Mouse (Mus musculus) kidney, postnatal 0 days (tissue): ENCODE measurements around the gene Elk1. TPM values are rescaled to one million over a fixed set of nuclear protein-coding genes. Genes with fewer than 3 reads are reported as not detected.

Source experiments
- ATAC-seq: fragments of 200-750 bp; cut with Nextera tagmentation; replicated peaks from 2 replicates; pipeline ENCODE4 v1.8.0; 2017; ENCODE audit warnings: low read depth, moderate number of reproducible peaks, moderate TSS enrichment, moderate library complexity; ENCODE audit not compliant: low FRiP score
- DNase-seq: peaks from one replicate; pipeline ENCODE4 v3.0.0-alpha.2; 2016; ENCODE audit warnings: low spot score
- H3K27ac ChIP-seq: fragments of 300-500 bp; sonication (generic); 2 replicates; pipeline ENCODE4 v1.5.1; 2014; ENCODE audit warnings: mild to moderate bottlenecking
- H3K27me3 ChIP-seq: fragments of 300-500 bp; sonication (generic); 2 replicates; pipeline ENCODE4 v1.6.1; 2014; ENCODE audit warnings: low read length, mixed read lengths; ENCODE audit not compliant: insufficient read depth
- H3K36me3 ChIP-seq: fragments of 300-500 bp; sonication (generic); 2 replicates; pipeline ENCODE4 v1.6.1; 2014; ENCODE audit warnings: low read length, mixed read lengths; ENCODE audit not compliant: insufficient read depth
- H3K4me1 ChIP-seq: fragments of 300-500 bp; sonication (generic); replicated peaks from 2 replicates; pipeline ENCODE4 v1.6.1; 2014; ENCODE audit warnings: antibody characterized with exemption, low read length, mixed read lengths; ENCODE audit not compliant: insufficient read depth
- H3K4me2 ChIP-seq: fragments of 300-500 bp; sonication (generic); 2 replicates; pipeline ENCODE4 v1.6.1; 2014; ENCODE audit warnings: mild to moderate bottlenecking, low read length, moderate library complexity, mixed read lengths
- H3K4me3 ChIP-seq: fragments of 300-500 bp; sonication (generic); replicated peaks from 2 replicates; pipeline ENCODE4 v1.5.1; 2014; ENCODE audit warnings: low read depth, low read length
- H3K9ac ChIP-seq: fragments of 300-500 bp; sonication (generic); 2 replicates; pipeline ENCODE4 v1.6.1; 2014; ENCODE audit warnings: low read depth, low read length
- H3K9me3 ChIP-seq: fragments of 300-500 bp; sonication (generic); replicated peaks from 2 replicates; pipeline ENCODE4 v1.6.1; 2016; ENCODE audit warnings: low read length, inconsistent platforms, mixed read lengths
- CTCF ChIP-seq: IDR thresholded peaks from 2 replicates; pipeline ENCODE4 v1.5.1; 2016; ENCODE audit warnings: antibody characterized with exemption, low read depth, mild to moderate bottlenecking, moderate library complexity
- WGBS: fragments of 180-500 bp; shearing (Covaris S2); extraction: QIAGEN DNeasy Blood & Tissue Kit; methylation state at CpG from one replicate; pipeline ENCODE4 v1.1.7; 2014; 5-methylcytosine and 5-hydroxymethylcytosine counted together
- polyA plus RNA-seq: library from polyadenylated mRNA; unstranded; fragments of >200 nt; fragmentation: Nextera tagmentation; extraction: Ambion mirVana; gene quantifications from 2 replicates; pipeline ENCODE4 v1.2.1, GENCODE M21; 2015

The Elk1 gene
- polyA plus RNA-seq, 1 experiment from 2014 or later = 10.1 TPM

DNA sequence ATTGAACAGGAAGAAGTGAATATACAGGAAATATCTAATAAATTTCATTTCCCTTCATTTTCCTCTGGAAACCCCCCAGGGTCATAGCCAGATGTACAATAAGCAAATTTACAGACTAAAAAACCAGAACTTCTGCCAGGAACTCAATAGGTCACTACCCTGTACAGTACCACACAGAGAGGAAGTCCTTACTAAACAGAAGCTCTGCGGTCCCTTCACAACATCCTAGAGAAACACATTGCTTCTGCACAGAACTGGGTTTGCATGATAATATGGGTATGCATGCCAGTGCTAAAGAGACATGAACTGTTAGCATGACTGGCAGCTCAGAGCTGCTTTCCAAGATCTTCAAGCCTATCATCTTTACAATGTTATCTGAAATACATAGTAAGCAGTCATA, 20.5 kb downstream of the Elk1 start:
- no peaks in the 10 kb centered on the region for H3K4me1 ChIP-seq
- DNase-seq = no peak
- no peak overlapping the region for H3K9ac ChIP-seq
- no peak overlapping the region for H3K4me3 ChIP-seq
- no peak for TF ChIP-seq CTCF
- H3K27ac ChIP-seq = no peak overlapping the region
- no peaks in the 10 kb centered on the region for H3K9me3 ChIP-seq
- WGBS = 84% methylated on average over 1 of the region's 1 CpGs
- H3K27me3 ChIP-seq = no peaks in the 10 kb centered on the region
- H3K36me3 ChIP-seq = no peaks in the 10 kb centered on the region
- no peak for ATAC-seq
- no peak overlapping the region for H3K4me2 ChIP-seq

DNA sequence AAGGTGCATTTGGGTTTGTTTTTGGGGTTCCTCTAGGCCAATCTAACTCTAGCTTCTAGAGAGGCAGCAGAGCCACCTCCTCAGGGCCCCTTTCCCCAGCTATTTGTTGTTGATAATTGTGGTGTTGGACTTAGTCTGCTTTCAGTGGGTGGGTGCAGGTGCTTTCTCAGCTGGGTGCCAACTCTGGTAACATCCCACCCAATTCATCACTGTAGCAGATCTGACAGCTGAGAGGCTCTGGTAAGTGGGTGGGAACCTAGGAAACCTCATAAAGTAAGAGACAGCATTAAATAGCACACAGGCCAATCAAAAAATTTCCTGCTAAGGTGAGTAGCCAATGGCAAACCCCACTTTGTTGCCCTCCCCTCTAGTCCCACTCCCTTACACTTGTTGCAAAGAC, 25.4 kb downstream of the Elk1 start:
- Histone ChIP-seq H3K27me3 (no peaks in the 10 kb centered on the region), H3K27ac (no peak overlapping the region), H3K4me1 (no peaks in the 10 kb centered on the region), H3K4me2 (no peak overlapping the region), H3K9ac (no peak overlapping the region), H3K36me3 (no peaks in the 10 kb centered on the region), H3K9me3 (no peaks in the 10 kb centered on the region), H3K4me3 (no peak overlapping the region)
- ATAC-seq (no peak), DNase-seq (no peak)
- TF ChIP-seq CTCF = no peak

DNA sequence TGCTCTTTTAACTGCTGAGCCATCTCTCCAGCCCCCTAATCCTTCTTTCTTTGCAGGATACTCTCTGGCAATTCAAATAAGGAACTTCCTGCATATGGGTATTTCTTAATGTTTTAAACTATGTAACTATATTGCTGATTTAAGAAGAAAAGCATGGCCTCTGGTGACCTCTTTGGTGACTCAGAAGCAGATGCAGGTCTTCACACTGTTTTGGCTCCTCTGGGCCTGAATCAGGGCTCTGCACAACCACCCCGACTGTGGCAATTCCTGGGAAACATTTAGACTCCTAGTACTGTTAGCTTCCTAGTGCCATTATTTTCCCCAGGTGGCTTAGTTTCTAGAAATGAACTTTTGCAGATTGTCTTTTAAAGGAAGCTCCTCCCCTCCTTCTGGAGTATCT, 26.9 kb downstream of the Elk1 start:
- no peaks in the 10 kb centered on the region for H3K9me3 ChIP-seq
- 63% methylated on average over 1 of the region's 1 CpGs for WGBS
- no peak overlapping the region for H3K4me3 ChIP-seq
- no peaks in the 10 kb centered on the region for H3K27me3 ChIP-seq
- H3K36me3 ChIP-seq = no peaks in the 10 kb centered on the region
- TF ChIP-seq CTCF = no peak
- no peak overlapping the region for H3K27ac ChIP-seq
- H3K4me2 ChIP-seq = no peak overlapping the region
- H3K4me1 ChIP-seq = no peaks in the 10 kb centered on the region
- no peak overlapping the region for H3K9ac ChIP-seq
- no peak for DNase-seq
- ATAC-seq = no peak

DNA sequence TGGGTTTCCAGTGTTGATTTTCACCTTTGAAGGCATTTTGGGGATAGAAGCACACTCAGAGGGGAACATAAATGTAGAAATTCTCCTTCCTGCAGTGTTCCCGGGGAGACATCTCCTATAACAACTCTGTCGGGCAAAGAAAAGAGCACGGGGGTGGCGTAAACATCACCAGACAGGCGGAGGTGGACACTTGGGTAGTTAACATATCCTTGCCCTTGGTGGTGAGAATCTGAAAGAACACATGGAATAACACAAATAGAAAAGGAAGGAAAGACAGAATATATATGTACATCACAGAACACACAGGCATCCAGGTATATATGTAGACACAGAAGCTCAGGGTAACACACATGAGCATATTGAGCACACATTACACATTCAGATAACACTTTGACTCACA, 29.0 kb downstream of the Elk1 start:
- TF ChIP-seq CTCF = no peak
- Histone ChIP-seq H3K27ac (no peak overlapping the region), H3K4me3 (no peak overlapping the region), H3K9me3 (no peaks in the 10 kb centered on the region), H3K27me3 (no peaks in the 10 kb centered on the region), H3K4me2 (0 out of 2 replicates have a peak overlapping the region, but pooled peaks have one; percentile 56), H3K36me3 (no peaks in the 10 kb centered on the region), H3K9ac (no peak overlapping the region), H3K4me1 (no peaks in the 10 kb centered on the region)
- DNase-seq (no peak), ATAC-seq (no peak)
- 50% methylated on average over 5 of the region's 5 CpGs for WGBS

DNA sequence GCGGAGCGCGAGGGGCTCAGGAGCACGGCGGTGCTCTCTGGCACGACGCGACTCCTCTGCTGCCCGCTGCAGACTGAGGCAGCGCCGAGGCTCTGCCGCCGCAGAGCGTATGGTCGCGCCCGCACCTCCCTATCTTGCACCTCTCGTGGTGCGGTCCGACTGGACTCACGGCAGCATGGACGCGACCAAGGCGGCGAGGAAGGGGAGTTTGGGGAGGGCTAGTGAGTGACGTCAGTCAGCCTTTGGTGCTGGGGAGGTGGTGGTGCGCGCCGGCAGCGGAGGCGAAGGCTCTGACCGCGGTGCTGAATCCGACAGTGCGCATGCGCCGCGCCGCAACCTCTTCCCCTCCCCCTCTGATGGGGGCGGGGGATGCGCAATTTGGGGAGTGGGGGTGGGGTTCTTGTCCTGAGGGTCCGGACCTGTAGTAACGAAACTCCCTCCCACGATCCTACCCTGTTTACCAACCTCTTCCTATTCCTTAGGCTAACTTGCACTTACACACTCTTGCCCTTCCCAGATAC, 29.5 kb downstream of the Elk1 start, which contains the start of gene Syn1:
Gene Syn1, minus strand, starts transcription at position 161 of the 521 bp plus-strand sequence.
- Histone ChIP-seq H3K27me3 (no peaks in the 10 kb centered on the region), H3K4me1 (no peaks in the 10 kb centered on the region), H3K9ac (no peak within 1 kb of the TSS), H3K4me2 (peak within 1 kb of the TSS; percentile 56), H3K4me3 (peak within 1 kb of the TSS; percentile 31), H3K36me3 (no peaks in the 10 kb centered on the region), H3K9me3 (no peaks in the 10 kb centered on the region), H3K27ac (no peak within 1 kb of the TSS)
- 18% methylated on average over 35 of the region's 44 CpGs for WGBS
- TF ChIP-seq CTCF = peak; percentile 0; the same call in 1 of the 2 replicates
- ATAC-seq = peak; percentile 95
- peak; percentile 87 for DNase-seq

DNA sequence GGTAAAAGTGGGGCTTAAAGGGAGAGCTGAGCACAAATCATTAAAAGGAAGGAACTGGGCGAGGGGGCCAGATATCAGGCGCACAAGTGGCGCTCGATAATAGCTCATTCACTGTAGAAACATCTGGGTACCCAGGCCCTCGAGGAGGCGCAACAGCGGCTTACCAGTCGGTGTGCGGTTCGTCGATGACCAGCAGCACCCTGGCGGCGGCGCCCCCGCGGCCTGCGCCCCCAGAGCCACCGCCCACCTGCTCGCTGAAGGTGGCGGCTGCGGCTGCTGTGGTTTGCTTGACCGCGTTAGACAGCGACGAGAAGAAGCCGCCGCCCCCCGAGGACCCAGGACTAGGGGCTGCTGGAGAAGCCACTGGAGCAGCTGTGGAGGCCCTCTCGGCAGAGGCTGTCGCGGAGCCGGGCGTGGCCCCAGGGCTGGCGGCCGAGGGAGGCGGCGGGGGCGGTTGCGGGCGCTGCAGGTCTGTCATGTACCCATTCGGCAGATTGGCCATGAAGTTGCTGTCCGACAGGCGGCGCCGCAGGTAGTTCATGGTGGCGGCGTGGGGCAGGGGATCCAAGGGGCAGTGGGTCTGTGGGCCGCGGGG, 30.1 kb downstream of the Elk1 start:
- no peaks in the 10 kb centered on the region for H3K36me3 ChIP-seq
- H3K9ac ChIP-seq = no peak overlapping the region
- DNase-seq (no peak), ATAC-seq (peak; percentile 13; the same call in 1 of the 2 replicates)
- WGBS = 21% methylated on average over 45 of the region's 49 CpGs
- H3K4me1 ChIP-seq = no peaks in the 10 kb centered on the region
- no peaks in the 10 kb centered on the region for H3K27me3 ChIP-seq
- no peaks in the 10 kb centered on the region for H3K9me3 ChIP-seq
- TF ChIP-seq CTCF = peak; percentile 8; the same call in 1 of the 2 replicates
- peak overlapping the region; percentile 56 for H3K4me2 ChIP-seq
- no peak overlapping the region for H3K27ac ChIP-seq
- H3K4me3 ChIP-seq = peak overlapping the region; percentile 31

DNA sequence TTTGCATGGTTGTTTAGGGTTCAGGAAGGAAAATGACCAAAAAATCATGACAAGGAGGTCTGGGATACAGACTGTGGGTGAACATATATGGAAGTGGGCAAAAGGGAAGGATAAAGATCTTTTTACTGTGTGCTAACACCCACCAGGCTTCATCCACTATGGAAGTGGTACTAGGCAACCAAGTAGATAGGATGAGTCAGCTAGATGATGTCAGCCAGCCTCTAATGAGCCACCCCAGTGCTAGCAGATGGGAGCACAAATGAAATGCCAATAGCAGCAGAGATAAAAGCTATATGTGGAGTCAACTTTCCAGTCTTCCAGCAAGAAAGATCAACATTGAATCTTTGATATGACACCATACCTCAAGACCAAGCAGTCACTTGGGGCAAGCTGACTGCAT, 35.3 kb downstream of the Elk1 start:
- H3K27me3 ChIP-seq = no peaks in the 10 kb centered on the region
- no peaks in the 10 kb centered on the region for H3K9me3 ChIP-seq
- no peak for TF ChIP-seq CTCF
- H3K9ac ChIP-seq = no peak overlapping the region
- ATAC-seq (no peak), DNase-seq (no peak)
- H3K27ac ChIP-seq = no peak overlapping the region
- H3K4me3 ChIP-seq = no peak overlapping the region
- no peak overlapping the region for H3K4me2 ChIP-seq
- no peaks in the 10 kb centered on the region for H3K4me1 ChIP-seq
- H3K36me3 ChIP-seq = no peaks in the 10 kb centered on the region
